Mouse (Mus musculus): Measurements from ENCODE around the gene Jagn1. TPM values are rescaled to one million over a fixed set of nuclear protein-coding genes. Genes with fewer than 3 reads are reported as not detected.

Gene Jagn1
- polyA plus RNA-seq, 1 experiment from 2014 or later: 94.9 TPM

GRCm38 (mm10) chr6:113437135-113437534, 5.2 kb upstream of the Jagn1 start:
- WGBS: 74% methylated on average over 12 of the region's 12 CpGs
- no peak overlapping the region for H3K27ac ChIP-seq
- no peak overlapping the region for H3K4me3 ChIP-seq
- no peak for ATAC-seq (replicated peaks)
- H3K4me1 ChIP-seq: peaks cover 5% of the 10 kb centered on the region; the same call in 1 of the 2 replicates
- H3K27me3 ChIP-seq (replicated peaks): 0 out of 2 replicates have a peak, but pooled peaks cover 3% of the 10 kb centered on the region
- no peaks in the 10 kb centered on the region for H3K36me3 ChIP-seq (replicated peaks)
- H3K4me2 ChIP-seq: no peak overlapping the region
- no peaks in the 10 kb centered on the region for H3K9me3 ChIP-seq
- H3K9ac ChIP-seq: no peak overlapping the region

GRCm38 (mm10) chr6:113438721-113439430, 3.5 kb upstream of the Jagn1 start:
- 66% methylated on average over 12 of the region's 12 CpGs for WGBS
- no peaks in the 10 kb centered on the region for H3K9me3 ChIP-seq
- no peak overlapping the region for H3K4me3 ChIP-seq
- H3K9ac ChIP-seq: no peak overlapping the region
- no peak overlapping the region for H3K27ac ChIP-seq
- 0 out of 2 replicates have a peak, but pooled peaks cover 3% of the 10 kb centered on the region for H3K27me3 ChIP-seq (replicated peaks)
- H3K4me2 ChIP-seq: no peak overlapping the region
- peaks cover 15% of the 10 kb centered on the region for H3K4me1 ChIP-seq
- no peaks in the 10 kb centered on the region for H3K36me3 ChIP-seq (replicated peaks)
- ATAC-seq (replicated peaks): no peak

GRCm38 (mm10) chr6:113440686-113441085, 1.7 kb upstream of the Jagn1 start:
- H3K4me2 ChIP-seq: no peak overlapping the region

GRCm38 (mm10) chr6:113441147-113441680, 1.2 kb upstream of the Jagn1 start:
- Histone ChIP-seq H3K9ac (no peak overlapping the region), H3K4me3 (no peak overlapping the region), H3K27me3 (replicated peaks) (0 out of 2 replicates have a peak, but pooled peaks cover 3% of the 10 kb centered on the region), H3K27ac (no peak overlapping the region), H3K4me2 (no peak overlapping the region), H3K4me1 (peaks cover 18% of the 10 kb centered on the region), H3K36me3 (replicated peaks) (no peaks in the 10 kb centered on the region), H3K9me3 (no peaks in the 10 kb centered on the region)
- WGBS: 53% methylated on average over 7 of the region's 7 CpGs
- no peak; the same call in 1 of the 2 replicates for ATAC-seq (replicated peaks)

More at GRCm38 (mm10) chr6:113440686-113441085, 1.7 kb upstream of the Jagn1 start:
- Histone ChIP-seq H3K36me3 (replicated peaks) (no peaks in the 10 kb centered on the region), H3K9me3 (no peaks in the 10 kb centered on the region), H3K9ac (no peak overlapping the region), H3K4me1 (peaks cover 18% of the 10 kb centered on the region), H3K27ac (no peak overlapping the region), H3K4me3 (no peak overlapping the region), H3K27me3 (replicated peaks) (0 out of 2 replicates have a peak, but pooled peaks cover 3% of the 10 kb centered on the region)
- ATAC-seq (replicated peaks): no peak
- WGBS: 87% methylated on average over 3 of the region's 3 CpGs

GRCm38 (mm10) chr6:113442087-113442441, 305 bp upstream of the Jagn1 start:
- ATAC-seq (replicated peaks): peak; percentile 62
- peak overlapping the region; percentile 85 for H3K27ac ChIP-seq
- peak overlapping the region; percentile 97 for H3K9ac ChIP-seq
- WGBS: 42% methylated on average over 9 of the region's 9 CpGs
- 0 out of 2 replicates have a peak, but pooled peaks cover 1% of the 10 kb centered on the region for H3K27me3 ChIP-seq (replicated peaks)
- H3K4me2 ChIP-seq: peak overlapping the region; percentile 83
- H3K4me1 ChIP-seq: peaks cover 18% of the 10 kb centered on the region
- peaks cover 3% of the 10 kb centered on the region for H3K36me3 ChIP-seq (replicated peaks)
- H3K9me3 ChIP-seq: no peaks in the 10 kb centered on the region
- peak overlapping the region; percentile 100 for H3K4me3 ChIP-seq

GRCm38 (mm10) chr6:113443091-113443490, 722 bp downstream of the Jagn1 start:
- Histone ChIP-seq H3K9me3 (no peaks in the 10 kb centered on the region), H3K36me3 (replicated peaks) (peaks cover 13% of the 10 kb centered on the region), H3K4me1 (peaks cover 18% of the 10 kb centered on the region), H3K9ac (peak overlapping the region; percentile 97), H3K27me3 (replicated peaks) (no peaks in the 10 kb centered on the region), H3K4me3 (peak overlapping the region; percentile 100), H3K4me2 (peak overlapping the region; percentile 83), H3K27ac (peak overlapping the region; percentile 85; the same call in 1 of the 2 replicates)
- no peak for ATAC-seq (replicated peaks)
- 49% methylated on average over 12 of the region's 12 CpGs for WGBS

- WGBS: 88% methylated on average over 8 of the region's 8 CpGs
- H3K4me1 ChIP-seq: peaks cover 18% of the 10 kb centered on the region
- H3K36me3 ChIP-seq (replicated peaks): peaks cover 21% of the 10 kb centered on the region
Measured at GRCm38 (mm10) chr6:113444207-113444965, 2.0 kb downstream of the Jagn1 start.

GRCm38 (mm10) chr6:113447639-113448038, 5.3 kb downstream of the Jagn1 start:
- H3K27me3 ChIP-seq (replicated peaks): no peaks in the 10 kb centered on the region
- ATAC-seq (replicated peaks): no peak
- no peak overlapping the region for H3K4me2 ChIP-seq
- H3K9ac ChIP-seq: no peak overlapping the region
- H3K27ac ChIP-seq: no peak overlapping the region
- peaks cover 13% of the 10 kb centered on the region for H3K4me1 ChIP-seq
- H3K9me3 ChIP-seq: no peaks in the 10 kb centered on the region
- H3K4me3 ChIP-seq: no peak overlapping the region
- H3K36me3 ChIP-seq (replicated peaks): peaks cover 21% of the 10 kb centered on the region
- WGBS: 96% methylated on average over 4 of the region's 4 CpGs

More at GRCm38 (mm10) chr6:113444207-113444965, 2.0 kb downstream of the Jagn1 start:
- H3K9ac ChIP-seq: no peak overlapping the region
- no peaks in the 10 kb centered on the region for H3K27me3 ChIP-seq (replicated peaks)
- no peaks in the 10 kb centered on the region for H3K9me3 ChIP-seq
- no peak overlapping the region for H3K4me2 ChIP-seq
- no peak overlapping the region for H3K4me3 ChIP-seq
- ATAC-seq (replicated peaks): no peak
- H3K27ac ChIP-seq: no peak overlapping the region

GRCm38 (mm10) chr6:113451839-113452238, 9.5 kb downstream of the Jagn1 start:
- Histone ChIP-seq H3K9me3 (no peaks in the 10 kb centered on the region), H3K9ac (no peak overlapping the region), H3K4me2 (no peak overlapping the region), H3K27me3 (replicated peaks) (no peaks in the 10 kb centered on the region), H3K4me1 (no peaks in the 10 kb centered on the region), H3K4me3 (no peak overlapping the region), H3K27ac (no peak overlapping the region), H3K36me3 (replicated peaks) (peaks cover 20% of the 10 kb centered on the region)
- no peak for ATAC-seq (replicated peaks)
- WGBS: 78% methylated on average over 2 of the region's 2 CpGs

GRCm38 (mm10) chr6:113455007-113455406, 12.6 kb downstream of the Jagn1 start:
- Histone ChIP-seq H3K9ac (no peak overlapping the region), H3K36me3 (replicated peaks) (no peaks in the 10 kb centered on the region), H3K4me3 (no peak overlapping the region), H3K4me1 (no peaks in the 10 kb centered on the region), H3K9me3 (no peaks in the 10 kb centered on the region), H3K27ac (no peak overlapping the region), H3K27me3 (replicated peaks) (no peaks in the 10 kb centered on the region), H3K4me2 (no peak overlapping the region)
- whole genome bisulfite sequencing: 67% methylated on average over 5 of the region's 5 CpGs
- no peak for ATAC-seq (replicated peaks)

- Histone ChIP-seq H3K4me3 (no peak within 1 kb of the TSS), H3K27me3 (replicated peaks) (no peaks in the 10 kb centered on the region), H3K27ac (no peak within 1 kb of the TSS), H3K36me3 (replicated peaks) (no peaks in the 10 kb centered on the region), H3K4me2 (no peak within 1 kb of the TSS), H3K9me3 (no peaks in the 10 kb centered on the region), H3K4me1 (no peaks in the 10 kb centered on the region), H3K9ac (no peak within 1 kb of the TSS)
- no peak for ATAC-seq (replicated peaks)
- WGBS: 82% methylated on average over 10 of the region's 10 CpGs
Measured at GRCm38 (mm10) chr6:113457952-113458534, 15.7 kb downstream of the Jagn1 start, which contains the start of gene Il17re. Il17re (plus strand) TSS chr6:113458484.

- Histone ChIP-seq H3K27me3 (replicated peaks) (no peaks in the 10 kb centered on the region), H3K4me3 (no peak overlapping the region), H3K9me3 (no peaks in the 10 kb centered on the region), H3K9ac (no peak overlapping the region), H3K4me1 (no peaks in the 10 kb centered on the region), H3K36me3 (replicated peaks) (no peaks in the 10 kb centered on the region), H3K4me2 (no peak overlapping the region), H3K27ac (no peak overlapping the region)
- 68% methylated on average over 10 of the region's 10 CpGs for WGBS
- ATAC-seq (replicated peaks): no peak
Measured at GRCm38 (mm10) chr6:113458635-113459034, 16.3 kb downstream of the Jagn1 start.

Data from midbrain, embryonic 15.5 days (tissue).